Mouse (Mus musculus) olfactory bulb, adult 2 months (tissue): Measurements from ENCODE around the gene Gprc6a.

Experiments
- CTCF ChIP-seq: fragments of 200-500 bp; IDR thresholded peaks from 2 replicates; pipeline ENCODE4 v1.5.1; 2012; ENCODE audit warnings: low read depth, mild to moderate bottlenecking, low read length, moderate library complexity; ENCODE audit not compliant: insufficient read depth
- POLR2A ChIP-seq: fragments of 200-500 bp; IDR thresholded peaks from 2 replicates; pipeline ENCODE4 v1.6.1; 2012; ENCODE audit warnings: mild to moderate bottlenecking, low read depth, low read length, moderate library complexity; ENCODE audit not compliant: insufficient read depth

- TF ChIP-seq CTCF (no peak), POLR2A (no peak)
Observed at GRCm38 (mm10) chr10:51590139-51590574, 41.1 kb downstream of the Gprc6a start, which contains the start of gene Fam162b.
